Mouse (Mus musculus): ENCODE results near the gene Sdccag8.

GRCm38 (mm10) chr1:176958311-176958710, 143.9 kb downstream of the Sdccag8 start:
- no peak for TF ChIP-seq CTCF (IDR thresholded peaks at IDR 0.05; ENCODE audit: low read depth)
- TF ChIP-seq EP300 (optimal IDR thresholded peaks at IDR 0.05) = no peak

All from stomach, postnatal 0 days (tissue).